Mouse (Mus musculus) layer of hippocampus, adult 9-10 months (tissue): ENCODE results near the gene Cacna2d1.
A peak's percentile ranks its signal among the peaks of the same experiment; 100 is the strongest.

Source experiments
- DNase-seq: peaks from one replicate; pipeline ENCODE4 v3.0.0; 2022; ENCODE audit warnings: low spot score

Gene Cacna2d1

DNA sequence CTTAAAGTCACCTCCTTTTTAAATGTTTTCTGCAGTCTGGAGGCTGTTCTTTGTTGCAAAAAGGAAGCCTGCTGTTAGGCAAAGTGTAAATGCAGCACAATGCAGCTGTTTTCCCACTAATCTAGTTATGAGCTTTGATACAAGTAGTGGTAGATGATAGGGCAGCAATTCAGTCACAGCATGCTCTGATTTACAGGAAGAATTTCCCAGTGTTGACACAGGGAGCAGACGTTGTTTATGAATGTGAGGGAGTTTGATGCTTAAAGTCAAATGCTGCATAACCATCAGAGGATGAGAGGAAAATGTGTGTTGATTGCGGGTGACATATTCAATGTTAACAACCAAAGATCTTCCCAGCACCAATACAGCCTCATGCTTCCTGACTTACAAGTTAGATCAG, 342.6 kb downstream of the Cacna2d1 start:
- no peak for DNase-seq

- no peak for DNase-seq
Observed at GRCm38 (mm10) chr5:16281229-16281628, 346.7 kb downstream of the Cacna2d1 start.

DNA sequence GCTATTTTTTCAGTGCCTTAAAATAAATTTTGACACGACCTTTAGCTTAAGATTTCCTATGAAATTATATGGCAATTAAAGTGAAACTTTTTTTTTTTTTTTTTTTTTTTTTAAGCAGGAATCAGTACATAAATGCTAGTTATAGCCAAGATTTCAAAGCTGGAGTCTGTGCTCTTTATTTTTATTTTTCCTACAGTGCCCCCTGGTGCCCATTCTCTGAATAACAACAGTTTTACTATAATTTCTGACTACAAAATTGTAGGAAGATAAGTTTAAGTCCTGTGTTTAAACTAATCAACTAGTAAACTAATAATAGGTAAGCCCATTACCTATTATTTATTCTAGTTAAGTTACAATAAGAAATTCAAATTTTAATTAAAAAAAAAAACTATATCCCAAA, 358.7 kb downstream of the Cacna2d1 start:
- DNase-seq, result peak; percentile 63

- DNase-seq, result no peak
Observed at GRCm38 (mm10) chr5:16293825-16294224, 359.3 kb downstream of the Cacna2d1 start.

- no peak for DNase-seq
Observed at GRCm38 (mm10) chr5:16294708-16295107, 360.2 kb downstream of the Cacna2d1 start.

DNA sequence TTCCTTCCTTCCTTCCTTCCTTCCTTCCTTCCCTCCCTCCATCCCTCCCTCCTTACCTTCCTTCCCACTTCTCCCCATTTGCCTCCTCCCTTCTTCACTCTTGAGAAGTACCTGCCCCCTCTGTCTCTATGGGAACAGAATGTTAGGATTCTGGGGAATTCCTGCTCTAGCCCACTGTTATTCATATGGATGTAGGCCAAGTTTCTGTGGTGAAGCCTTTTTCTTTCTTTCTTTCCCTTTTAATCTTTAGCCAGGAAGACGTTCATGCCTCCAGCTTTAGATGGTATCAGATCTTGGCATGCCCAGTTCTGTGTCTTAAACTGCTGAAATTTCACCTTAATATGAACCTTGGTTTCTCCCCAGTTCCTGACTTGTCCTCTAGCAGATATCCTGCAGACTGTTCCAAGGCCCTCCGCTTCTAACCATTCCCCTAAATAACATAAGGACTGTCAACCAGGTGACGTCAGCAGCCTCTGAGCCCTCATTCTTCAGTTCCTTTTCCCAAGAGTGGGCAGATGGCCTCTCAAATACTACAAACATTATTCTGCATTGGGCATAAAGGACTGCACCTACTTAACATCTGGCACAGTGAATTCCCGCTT, 362.8 kb downstream of the Cacna2d1 start:
- no peak for DNase-seq

DNA sequence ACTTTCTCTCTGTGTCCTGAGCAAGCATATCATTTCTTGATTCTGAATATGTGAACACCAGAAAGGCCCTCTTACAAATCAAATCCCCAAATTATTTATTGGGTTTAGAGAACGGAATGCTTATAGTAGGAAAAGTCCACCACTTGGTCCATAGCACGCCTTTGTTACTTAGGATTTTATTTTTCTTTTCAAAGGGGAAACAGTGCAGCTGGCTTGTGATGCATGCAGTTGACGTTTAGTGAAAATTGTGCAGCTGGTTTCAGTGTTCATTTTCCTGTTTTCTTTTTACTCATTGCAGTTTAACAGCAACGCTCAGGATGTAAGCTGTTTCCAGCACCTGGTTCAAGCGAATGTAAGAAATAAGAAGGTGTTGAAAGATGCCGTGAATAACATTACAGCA, 365.1 kb downstream of the Cacna2d1 start:
- no peak for DNase-seq

DNA sequence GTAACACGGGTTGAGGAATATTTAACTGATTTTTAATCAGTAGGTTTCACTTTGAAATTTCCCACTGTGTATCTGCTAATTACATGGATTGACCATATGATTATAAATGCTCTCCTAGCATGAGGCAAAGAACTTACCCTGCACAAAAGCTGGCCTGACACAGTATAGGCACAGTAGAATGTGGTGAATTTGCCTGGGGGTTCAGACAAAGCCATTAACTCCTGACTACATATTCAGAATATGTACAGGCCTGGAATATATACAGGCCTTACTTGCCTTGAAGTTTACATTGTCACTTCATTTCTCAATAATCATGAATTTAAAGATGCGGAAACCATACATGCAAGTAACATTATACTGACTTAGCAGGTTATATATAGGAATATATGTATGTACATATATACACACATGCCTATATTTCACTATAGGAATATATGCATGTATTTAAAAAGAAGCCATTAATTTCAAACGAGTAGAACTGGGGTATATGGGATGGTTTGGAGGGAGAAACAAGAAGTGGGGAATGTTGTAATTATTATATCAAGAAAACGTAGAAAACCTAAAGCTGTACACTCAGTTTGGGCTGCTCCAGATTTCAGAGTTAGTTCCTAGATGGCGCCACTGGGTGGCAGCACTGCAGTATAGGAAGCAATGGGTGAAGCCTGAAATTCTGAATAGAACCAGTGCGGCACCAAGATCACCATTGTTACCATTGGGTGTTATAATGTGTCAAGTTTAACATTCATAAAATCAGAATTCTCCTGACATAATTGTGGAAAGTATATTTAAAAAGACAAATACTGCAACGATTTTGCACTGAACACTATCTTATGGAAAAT, 374.9 kb downstream of the Cacna2d1 start:
- peak; percentile 61 for DNase-seq

GRCm38 (mm10) chr5:16314242-16314641, 379.8 kb downstream of the Cacna2d1 start:
- no peak for DNase-seq

DNA sequence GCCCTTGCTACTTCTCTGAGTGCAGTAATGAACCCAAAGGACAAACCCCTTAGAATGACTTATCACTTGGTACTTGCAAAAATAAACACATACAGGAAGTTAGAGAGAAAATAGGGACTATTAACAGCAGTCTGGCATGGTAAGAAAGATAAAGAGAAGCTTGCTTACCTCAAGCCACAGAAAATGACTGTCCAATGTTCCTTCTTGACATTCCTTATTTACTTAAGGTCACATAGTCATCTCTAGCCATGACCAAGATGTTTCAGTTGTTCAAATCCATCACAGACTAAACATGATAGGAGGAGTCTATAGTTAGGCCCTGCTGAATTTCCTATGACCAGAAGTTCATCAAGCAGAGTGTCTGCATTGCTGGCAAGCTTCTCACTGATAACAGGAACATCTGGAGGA, 381.5 kb downstream of the Cacna2d1 start:
- no peak for DNase-seq

- DNase-seq, result no peak
Observed at GRCm38 (mm10) chr5:16317680-16318242, 383.3 kb downstream of the Cacna2d1 start.

- DNase-seq, result no peak
Observed at GRCm38 (mm10) chr5:16326610-16327009, 392.1 kb downstream of the Cacna2d1 start.

DNA sequence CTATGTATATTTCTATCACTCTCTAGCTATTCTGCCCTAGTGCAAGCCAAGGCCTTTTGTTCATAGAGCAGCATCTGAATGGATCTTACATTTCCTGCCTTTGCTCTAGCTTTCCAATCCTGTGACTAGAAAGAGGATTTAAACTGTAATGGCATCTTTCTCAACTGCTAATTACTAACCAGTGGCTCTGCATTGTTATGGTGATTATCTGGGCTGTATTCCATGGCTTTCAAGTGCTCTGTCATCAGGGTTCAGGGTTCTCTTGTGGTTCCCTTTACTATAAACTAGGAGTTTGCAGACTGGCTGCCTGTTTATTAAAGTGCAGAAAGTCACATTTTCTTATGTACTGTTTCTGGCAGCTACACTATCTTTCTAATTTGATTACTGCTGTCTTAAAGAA, 410.9 kb downstream of the Cacna2d1 start:
- no peak for DNase-seq

DNA sequence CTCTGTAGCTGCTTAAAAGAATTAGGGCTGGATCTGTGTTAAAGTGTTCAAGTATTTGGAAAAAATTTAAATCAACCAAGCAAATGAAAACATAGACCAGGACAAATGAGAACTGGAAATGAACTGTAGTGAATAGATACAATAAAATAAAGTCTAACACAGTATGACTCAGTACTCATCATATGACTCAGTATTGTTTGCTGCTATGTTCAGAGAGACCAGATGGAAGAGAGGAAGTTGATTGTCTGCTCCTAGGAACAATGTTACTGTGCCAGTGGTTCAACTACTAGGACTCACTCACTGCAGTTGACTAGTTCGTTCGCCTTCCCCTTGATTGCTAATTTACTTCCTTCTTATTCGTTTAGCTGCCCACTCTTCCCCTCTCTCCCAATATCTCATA, 421.3 kb downstream of the Cacna2d1 start:
- peak; percentile 12 for DNase-seq

DNA sequence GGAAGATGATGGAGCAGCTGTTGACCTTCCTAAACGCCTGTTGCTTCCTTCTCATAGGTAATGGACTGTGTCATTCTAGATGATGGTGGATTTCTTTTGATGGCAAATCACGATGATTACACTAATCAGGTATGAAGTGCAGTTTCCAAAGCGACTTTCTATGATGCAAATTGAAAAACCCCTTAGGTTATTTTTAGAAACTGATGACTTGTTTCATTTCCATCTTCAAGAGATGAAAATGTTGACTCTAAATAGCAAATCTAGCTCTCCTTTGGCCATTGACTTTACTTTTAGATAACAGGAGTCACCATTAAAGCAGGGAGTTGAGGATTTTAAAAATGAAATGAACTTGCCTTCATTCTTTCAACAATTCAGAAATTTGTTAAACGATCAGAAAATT, 423.2 kb downstream of the Cacna2d1 start:
- DNase-seq, result no peak

DNA sequence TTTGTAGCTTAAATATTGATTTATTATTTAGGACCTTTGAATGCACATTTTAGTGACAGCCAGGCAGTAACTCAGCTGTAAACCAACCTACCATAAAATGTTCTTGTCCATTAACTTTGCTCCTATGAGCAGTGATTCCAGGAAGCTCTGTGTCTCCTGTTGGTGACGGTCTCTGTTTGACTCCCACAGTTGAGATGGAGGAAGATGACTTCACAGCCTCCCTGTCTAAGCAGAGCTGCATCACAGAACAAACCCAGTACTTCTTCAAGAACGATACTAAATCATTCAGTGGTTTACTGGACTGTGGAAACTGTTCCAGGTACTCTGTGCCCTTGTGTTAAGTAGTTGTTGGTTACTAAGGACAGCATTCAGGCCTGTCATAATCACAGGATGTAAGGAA, 427.6 kb downstream of the Cacna2d1 start:
- no peak for DNase-seq

- DNase-seq, result no peak
Observed at GRCm38 (mm10) chr5:16363171-16363570, 428.7 kb downstream of the Cacna2d1 start.

GRCm38 (mm10) chr5:16370706-16371105, 436.2 kb downstream of the Cacna2d1 start:
- DNase-seq, result no peak

DNA sequence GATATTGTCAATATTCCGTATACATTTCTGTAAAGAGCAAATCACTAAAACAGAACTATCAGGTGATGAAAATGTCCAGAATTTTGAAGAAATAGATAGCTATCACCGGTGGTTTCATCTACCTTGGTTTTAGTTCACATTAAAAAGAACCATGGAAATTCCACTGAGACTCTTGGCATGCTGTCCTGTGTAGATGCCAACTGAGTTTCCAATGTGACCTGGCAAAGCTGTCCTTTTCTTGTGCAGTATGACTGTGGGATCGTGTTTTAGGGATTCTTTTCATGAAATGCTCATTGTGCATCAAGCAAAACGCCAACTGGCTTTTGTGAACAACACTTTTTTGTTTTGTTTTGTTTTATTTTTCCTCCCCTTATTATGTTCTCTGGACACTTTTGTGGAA, 439.5 kb downstream of the Cacna2d1 start:
- DNase-seq, result no peak

DNA sequence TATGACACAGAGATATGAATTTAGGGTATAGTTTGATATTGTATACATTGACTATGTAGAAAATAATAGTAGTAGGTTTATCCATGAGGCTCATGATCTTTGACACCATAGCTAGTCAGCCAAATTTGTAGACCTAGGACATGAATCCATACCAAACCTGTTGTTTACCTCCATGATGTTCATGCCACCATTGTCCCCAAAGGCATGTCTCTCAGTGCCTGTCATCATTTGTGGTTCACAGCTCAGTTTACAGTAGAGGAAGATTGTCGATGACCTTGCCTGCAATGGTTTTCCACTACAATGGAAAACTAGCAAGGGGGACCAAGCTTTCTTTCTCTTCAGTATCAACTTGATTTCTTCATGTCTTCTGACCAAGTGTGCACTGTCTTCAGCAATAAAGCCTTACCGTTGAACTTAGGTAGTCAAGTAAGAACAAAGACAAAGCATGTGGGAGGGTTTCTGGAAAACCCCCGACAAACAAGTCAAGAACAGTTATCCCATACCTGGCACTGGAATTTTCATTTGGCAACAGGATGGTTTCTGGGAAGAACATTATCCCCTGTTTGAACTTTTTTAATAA, 441.9 kb downstream of the Cacna2d1 start:
- no peak for DNase-seq

GRCm38 (mm10) chr5:16410011-16410410, 475.5 kb downstream of the Cacna2d1 start:
- DNase-seq, result no peak

DNA sequence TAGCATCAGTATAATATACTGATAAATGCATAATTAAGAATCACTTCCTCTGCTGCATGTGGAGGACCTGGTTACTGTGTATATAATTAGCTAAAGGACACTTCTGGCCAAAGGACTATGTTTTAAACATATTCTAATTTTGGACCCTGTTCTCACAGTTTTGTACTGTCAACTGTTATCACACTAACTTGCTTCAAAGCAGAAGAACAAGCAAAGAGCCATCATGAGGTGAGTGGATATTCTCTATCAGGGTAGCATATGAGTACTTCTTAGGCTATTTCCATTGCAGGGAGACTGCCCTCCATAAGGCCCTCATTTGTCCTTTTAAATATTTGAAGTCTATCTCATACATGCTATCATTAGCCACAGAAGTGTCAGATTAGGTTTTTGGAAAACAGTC, 480.2 kb downstream of the Cacna2d1 start:
- no peak for DNase-seq

DNA sequence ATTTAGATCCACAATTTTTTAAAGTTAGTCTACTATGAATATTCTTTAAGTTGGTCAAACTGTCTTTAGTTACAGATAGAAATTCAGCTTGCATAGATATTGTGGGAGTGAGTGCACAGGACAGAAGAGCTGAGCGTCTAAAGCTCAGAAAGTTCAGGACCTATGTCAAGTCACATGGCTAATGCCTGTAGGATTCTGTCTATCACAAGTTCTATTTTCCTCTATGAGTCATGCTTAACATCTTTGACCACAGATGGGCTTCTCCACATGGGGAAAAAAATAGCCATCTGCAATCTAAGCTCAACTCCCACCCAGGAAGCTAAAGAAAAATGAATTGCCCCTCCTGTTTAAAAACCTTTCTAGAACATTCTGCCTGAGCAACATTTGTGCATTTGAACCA, 483.5 kb downstream of the Cacna2d1 start:
- peak; percentile 21 for DNase-seq
